Mouse (Mus musculus): ENCODE data around the gene Pofut2. TPM values are rescaled to one million over a fixed set of nuclear protein-coding genes. Genes with fewer than 3 reads are reported as not detected.

The Pofut2 gene
- 137 and 141 TPM in 2 replicates for polyA plus RNA-seq (2012; rRNA removed)

GRCm38 (mm10) chr10:77258704-77259621, at the start of gene Pofut2:
Pofut2 (plus strand) TSS chr10:77259218.

Other genes with a start within 250 kb of the Pofut2 start
- gene Slc19a1, start 227.0 kb upstream of the Pofut2 start, polyA plus RNA-seq (2012; rRNA removed): 120 and 146 TPM in 2 replicates
- gene Col18a1, start 92.7 kb upstream of the Pofut2 start, polyA plus RNA-seq (2012; rRNA removed): 97.9 and 111 TPM in 2 replicates
- gene Adarb1, start 159.1 kb downstream of the Pofut2 start, polyA plus RNA-seq (2012; rRNA removed): 23.6 and 24.6 TPM in 2 replicates

Data from ovary, adult 2 months (tissue).